Mouse (Mus musculus): Measurements from ENCODE around the gene Cenpn. TPM values are rescaled to one million over a fixed set of nuclear protein-coding genes. Genes with fewer than 3 reads are reported as not detected.
A peak's percentile ranks its signal among the peaks of the same experiment; 100 is the strongest.

The Cenpn gene
- polyA plus RNA-seq, 1 experiment from 2014 or later = 8.8 TPM

GRCm38 (mm10) chr8:116904736-116905135 is 16.8 kb upstream of the Cenpn start:
- Histone ChIP-seq H3K27ac (no peak overlapping the region), H3K4me1 (no peaks in the 10 kb centered on the region), H3K36me3 (replicated peaks) (no peaks in the 10 kb centered on the region), H3K9ac (no peak overlapping the region), H3K4me3 (no peak overlapping the region), H3K27me3 (replicated peaks) (no peaks in the 10 kb centered on the region), H3K9me3 (no peaks in the 10 kb centered on the region), H3K4me2 (no peak overlapping the region)
- over 99% methylated on average over 4 of the region's 4 CpGs for WGBS
- ATAC-seq (replicated peaks) = no peak

GRCm38 (mm10) chr8:116905252-116905651 is 16.3 kb upstream of the Cenpn start:
- H3K9ac ChIP-seq = no peak overlapping the region
- H3K9me3 ChIP-seq = no peaks in the 10 kb centered on the region
- no peaks in the 10 kb centered on the region for H3K27me3 ChIP-seq (replicated peaks)
- H3K4me2 ChIP-seq = no peak overlapping the region
- H3K36me3 ChIP-seq (replicated peaks) = no peaks in the 10 kb centered on the region
- no peaks in the 10 kb centered on the region for H3K4me1 ChIP-seq
- H3K4me3 ChIP-seq = no peak overlapping the region
- ATAC-seq (replicated peaks) = no peak
- H3K27ac ChIP-seq = no peak overlapping the region
- 91% methylated on average over 4 of the region's 4 CpGs for WGBS

DNA sequence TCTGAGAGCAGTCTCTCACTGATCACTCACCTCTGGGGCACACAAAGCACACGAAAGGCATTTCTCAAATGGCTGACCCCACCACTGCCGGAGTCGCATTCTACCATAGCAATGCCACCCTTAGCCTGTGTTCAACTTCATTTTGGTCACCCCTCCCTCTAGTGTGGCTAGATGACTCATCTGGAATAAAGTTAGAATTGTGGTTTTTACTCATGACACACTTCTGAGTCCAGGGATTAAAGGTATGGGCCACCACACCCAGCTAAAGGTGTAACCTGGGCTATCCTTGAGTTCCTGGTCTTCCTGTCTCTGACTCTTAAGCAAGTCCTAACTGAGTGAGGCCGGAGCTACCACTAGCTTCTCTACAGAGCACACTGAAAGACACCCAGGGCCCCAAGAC is 15.7 kb upstream of the Cenpn start:
- Histone ChIP-seq H3K9me3 (no peaks in the 10 kb centered on the region), H3K9ac (no peak overlapping the region), H3K27ac (no peak overlapping the region), H3K36me3 (replicated peaks) (no peaks in the 10 kb centered on the region), H3K4me3 (no peak overlapping the region), H3K27me3 (replicated peaks) (no peaks in the 10 kb centered on the region), H3K4me1 (no peaks in the 10 kb centered on the region), H3K4me2 (no peak overlapping the region)
- ATAC-seq (replicated peaks) = no peak
- 95% methylated on average over 4 of the region's 4 CpGs for WGBS

- Histone ChIP-seq H3K27ac (peak overlapping the region; percentile 83), H3K9ac (peak overlapping the region; percentile 60), H3K4me3 (peak overlapping the region; percentile 77), H3K4me1 (peaks cover 15% of the 10 kb centered on the region), H3K27me3 (replicated peaks) (no peaks in the 10 kb centered on the region), H3K9me3 (no peaks in the 10 kb centered on the region), H3K36me3 (replicated peaks) (no peaks in the 10 kb centered on the region), H3K4me2 (peak overlapping the region; percentile 83)
- under 1% methylated on average over 22 of the region's 22 CpGs for WGBS
- ATAC-seq (replicated peaks) = peak; percentile 65
These were observed 559 bp upstream of the Cenpn start for GRCm38 (mm10) chr8:116921005-116921336.

- Histone ChIP-seq H3K4me1 (peaks cover 15% of the 10 kb centered on the region), H3K9ac (peak overlapping the region; percentile 60), H3K4me3 (peak overlapping the region; percentile 77), H3K27ac (peak overlapping the region; percentile 83), H3K4me2 (peak overlapping the region; percentile 83), H3K9me3 (no peaks in the 10 kb centered on the region), H3K27me3 (replicated peaks) (no peaks in the 10 kb centered on the region), H3K36me3 (replicated peaks) (no peaks in the 10 kb centered on the region)
- no peak for ATAC-seq (replicated peaks)
- 33% methylated on average over 17 of the region's 17 CpGs for WGBS
These were observed 679 bp downstream of the Cenpn start for GRCm38 (mm10) chr8:116922060-116922757.

DNA sequence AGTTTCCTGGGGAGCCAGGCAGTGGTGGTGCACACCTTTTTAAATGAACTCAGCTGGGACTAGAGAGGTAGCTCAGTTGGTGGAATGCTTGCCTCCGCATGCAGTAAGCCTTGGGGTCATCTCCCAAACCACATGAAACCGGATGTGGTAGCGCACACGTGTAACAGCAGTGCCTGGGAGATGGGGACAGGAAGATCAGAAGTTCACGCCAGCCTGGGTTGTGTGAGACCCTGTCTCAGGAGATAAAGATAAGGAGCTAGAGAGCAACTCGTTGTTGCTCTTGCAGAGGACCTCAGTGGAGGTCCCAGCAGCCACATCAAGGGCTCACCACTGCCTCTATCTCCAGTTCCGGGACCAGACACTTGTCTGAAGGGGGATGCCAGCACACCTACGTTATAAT is 2.0 kb downstream of the Cenpn start:
- Histone ChIP-seq H3K27me3 (replicated peaks) (no peaks in the 10 kb centered on the region), H3K4me2 (no peak overlapping the region), H3K4me1 (peaks cover 15% of the 10 kb centered on the region), H3K4me3 (no peak overlapping the region), H3K27ac (no peak overlapping the region), H3K9ac (no peak overlapping the region), H3K9me3 (no peaks in the 10 kb centered on the region), H3K36me3 (replicated peaks) (no peaks in the 10 kb centered on the region)
- ATAC-seq (replicated peaks) = no peak
- 97% methylated on average over 8 of the region's 8 CpGs for WGBS

- Histone ChIP-seq H3K4me1 (no peaks in the 10 kb centered on the region), H3K9ac (no peak overlapping the region)
- WGBS = 87% methylated on average over 9 of the region's 9 CpGs
These were observed 6.3 kb downstream of the Cenpn start for GRCm38 (mm10) chr8:116927880-116928279.

DNA sequence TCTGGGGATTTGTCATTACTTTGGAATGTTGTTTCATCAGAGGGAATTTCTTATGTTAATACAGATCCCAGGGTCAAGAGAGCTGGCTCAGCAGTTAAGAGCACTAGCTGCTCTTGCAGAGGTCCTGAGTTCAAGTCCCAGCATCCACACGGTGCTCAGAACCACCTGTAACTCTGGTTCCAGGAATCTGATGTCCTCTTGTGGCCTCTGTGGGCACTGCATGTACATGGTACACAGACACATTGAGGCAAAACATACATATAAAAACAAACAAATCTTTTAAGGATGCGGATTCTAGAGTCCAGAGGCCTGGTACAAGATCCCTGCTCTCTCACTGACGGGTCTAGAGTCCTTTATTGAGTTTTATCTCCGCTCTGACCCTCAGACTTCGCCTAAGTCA is 7.1 kb downstream of the Cenpn start:
- no peak overlapping the region for H3K27ac ChIP-seq
- no peak overlapping the region for H3K4me3 ChIP-seq
- H3K4me2 ChIP-seq = no peak overlapping the region
- ATAC-seq (replicated peaks) = no peak
- H3K9ac ChIP-seq = no peak overlapping the region
- H3K27me3 ChIP-seq (replicated peaks) = no peaks in the 10 kb centered on the region
- no peaks in the 10 kb centered on the region for H3K4me1 ChIP-seq
- 89% methylated on average over 5 of the region's 5 CpGs for WGBS
- no peaks in the 10 kb centered on the region for H3K9me3 ChIP-seq
- H3K36me3 ChIP-seq (replicated peaks) = no peaks in the 10 kb centered on the region

More at GRCm38 (mm10) chr8:116927880-116928279, 6.3 kb downstream of the Cenpn start:
- no peak overlapping the region for H3K4me2 ChIP-seq
- H3K36me3 ChIP-seq (replicated peaks) = no peaks in the 10 kb centered on the region
- no peak overlapping the region for H3K4me3 ChIP-seq
- no peak for ATAC-seq (replicated peaks)
- no peaks in the 10 kb centered on the region for H3K9me3 ChIP-seq
- H3K27ac ChIP-seq = no peak overlapping the region
- no peaks in the 10 kb centered on the region for H3K27me3 ChIP-seq (replicated peaks)

- H3K4me2 ChIP-seq = no peak overlapping the region
- no peaks in the 10 kb centered on the region for H3K27me3 ChIP-seq (replicated peaks)
- no peaks in the 10 kb centered on the region for H3K36me3 ChIP-seq (replicated peaks)
- H3K9ac ChIP-seq = no peak overlapping the region
- H3K4me1 ChIP-seq = no peaks in the 10 kb centered on the region
- H3K27ac ChIP-seq = no peak overlapping the region
- no peak for ATAC-seq (replicated peaks)
- H3K4me3 ChIP-seq = no peak overlapping the region
- WGBS = 94% methylated on average over 4 of the region's 4 CpGs
- H3K9me3 ChIP-seq = no peaks in the 10 kb centered on the region
These were observed 13.4 kb downstream of the Cenpn start for GRCm38 (mm10) chr8:116934976-116935375.

GRCm38 (mm10) chr8:116935506-116935905 is 14.0 kb downstream of the Cenpn start:
- no peaks in the 10 kb centered on the region for H3K36me3 ChIP-seq (replicated peaks)
- H3K9me3 ChIP-seq = no peaks in the 10 kb centered on the region
- no peaks in the 10 kb centered on the region for H3K4me1 ChIP-seq
- no peak overlapping the region for H3K4me2 ChIP-seq
- no peak for ATAC-seq (replicated peaks)
- no peak overlapping the region for H3K27ac ChIP-seq
- 37% methylated on average over 6 of the region's 6 CpGs for whole genome bisulfite sequencing
- no peak overlapping the region for H3K9ac ChIP-seq
- H3K4me3 ChIP-seq = no peak overlapping the region
- H3K27me3 ChIP-seq (replicated peaks) = no peaks in the 10 kb centered on the region

- Histone ChIP-seq H3K4me3 (no peak overlapping the region), H3K4me2 (peak overlapping the region; percentile 81; the same call in 1 of the 2 replicates), H3K4me1 (peaks cover 25% of the 10 kb centered on the region), H3K9ac (no peak overlapping the region), H3K36me3 (replicated peaks) (no peaks in the 10 kb centered on the region), H3K9me3 (no peaks in the 10 kb centered on the region), H3K27me3 (replicated peaks) (no peaks in the 10 kb centered on the region), H3K27ac (no peak overlapping the region)
- 78% methylated on average over 12 of the region's 12 CpGs for WGBS
- ATAC-seq (replicated peaks) = no peak
These were observed 20.9 kb downstream of the Cenpn start for GRCm38 (mm10) chr8:116942284-116943058.

- H3K9me3 ChIP-seq = no peaks in the 10 kb centered on the region
- no peaks in the 10 kb centered on the region for H3K36me3 ChIP-seq (replicated peaks)
- peak within 1 kb of the TSS; percentile 75 for H3K4me3 ChIP-seq
- peak within 1 kb of the TSS; percentile 80 for H3K9ac ChIP-seq
- ATAC-seq (replicated peaks) = peak; percentile 91
- H3K4me2 ChIP-seq = peak within 1 kb of the TSS; percentile 81
- H3K4me1 ChIP-seq = peaks cover 25% of the 10 kb centered on the region
- WGBS = under 1% methylated on average over 38 of the region's 46 CpGs
- H3K27ac ChIP-seq = peak within 1 kb of the TSS; percentile 74
- no peaks in the 10 kb centered on the region for H3K27me3 ChIP-seq (replicated peaks)
These were observed 21.6 kb downstream of the Cenpn start, which contains the start of gene Atmin for GRCm38 (mm10) chr8:116943161-116943554. Gene Atmin (plus strand): TSS chr8:116943393.
